8 mouse cellular contexts compared by ENCODE assay signal in genomic region chr9:63757865-63758440, GRCm38 (mm10). TPM values are rescaled to one million over a fixed set of nuclear protein-coding genes. Genes with fewer than 3 reads are reported as not detected.
DNase-seq lines count a peak whose midpoint lies in the region; ATAC-seq and TF ChIP-seq lines count a peak whose summit lies in the region.

Gene Smad3, minus strand, starts transcription at chr9:63757994.

- peaks cover 5% of the 10 kb centered on the region for H3K4me1 ChIP-seq in ES-Bruce4 (ENCODE audit: control insufficient read depth, insufficient read depth, low read length)
- H3K4me1 ChIP-seq in forebrain, embryonic 12.5 days = peaks cover 61% of the 10 kb centered on the region
- H3K4me1 ChIP-seq in heart, embryonic 16.5 days (ENCODE audit: control insufficient read depth, insufficient read depth, low read length) = peaks cover 43% of the 10 kb centered on the region
- peaks cover 57% of the 10 kb centered on the region for H3K4me1 ChIP-seq in liver, embryonic 16.5 days (ENCODE audit: control insufficient read depth, low read depth, low read length)
- peaks cover 48% of the 10 kb centered on the region for H3K4me1 ChIP-seq in neural tube, embryonic 12.5 days
- peaks cover 14% of the 10 kb centered on the region for H3K4me1 ChIP-seq in stomach, postnatal 0 days (replicated peaks; ENCODE audit: control insufficient read depth, insufficient read depth)

- peak within 1 kb of the TSS; percentile 41; the same call in 1 of the 2 replicates for H3K27ac ChIP-seq in ES-Bruce4 (ENCODE audit: insufficient read depth, low read length)
- H3K27ac ChIP-seq in forebrain, embryonic 12.5 days = peak within 1 kb of the TSS; percentile 97
- peak within 1 kb of the TSS; percentile 97 for H3K27ac ChIP-seq in heart, embryonic 16.5 days (ENCODE audit: low read length)
- peak within 1 kb of the TSS; percentile 94 for H3K27ac ChIP-seq in liver, embryonic 16.5 days (ENCODE audit: low read length)
- peak within 1 kb of the TSS; percentile 80 for H3K27ac ChIP-seq in neural tube, embryonic 12.5 days
- H3K27ac ChIP-seq in stomach, postnatal 0 days (replicated peaks) = peak within 1 kb of the TSS; percentile 98

- no peak for TF ChIP-seq POLR2A in ES-Bruce4 (IDR thresholded peaks at IDR 0.05; ENCODE audit: insufficient read depth, low read length)

- H3K36me3 ChIP-seq in ES-Bruce4 (ENCODE audit: control insufficient read depth, insufficient read depth, low read length, poor library complexity, severe bottlenecking) = no peaks in the 10 kb centered on the region
- H3K36me3 ChIP-seq in forebrain, embryonic 12.5 days (replicated peaks) = no peaks in the 10 kb centered on the region
- no peaks in the 10 kb centered on the region for H3K36me3 ChIP-seq in heart, embryonic 16.5 days (ENCODE audit: control insufficient read depth, insufficient read depth)
- H3K36me3 ChIP-seq in liver, embryonic 16.5 days (ENCODE audit: control insufficient read depth, insufficient read depth) = no peaks in the 10 kb centered on the region
- no peaks in the 10 kb centered on the region for H3K36me3 ChIP-seq in neural tube, embryonic 12.5 days
- no peaks in the 10 kb centered on the region for H3K36me3 ChIP-seq in stomach, postnatal 0 days (ENCODE audit: control insufficient read depth, insufficient read depth, low read length)

- ATAC-seq in forebrain, embryonic 12.5 days (ENCODE audit: low FRiP score) = peak; percentile 90
- ATAC-seq in heart, embryonic 16.5 days (replicated peaks; ENCODE audit: extremely low read depth, insufficient read depth, low FRiP score) = peak; percentile 89
- ATAC-seq in liver, embryonic 16.5 days (ENCODE audit: low read depth) = peak; percentile 89
- ATAC-seq in neural tube, embryonic 12.5 days (ENCODE audit: low FRiP score, low read depth) = peak; percentile 79
- peak; percentile 94 for ATAC-seq in stomach, postnatal 0 days (ENCODE audit: low FRiP score, low TSS enrichment)

- no peaks in the 10 kb centered on the region for H3K9me3 ChIP-seq in ES-Bruce4 (replicated peaks; ENCODE audit: control insufficient read depth, insufficient read depth, low read length, poor library complexity, severe bottlenecking)
- peaks cover 4% of the 10 kb centered on the region; the same call in 1 of the 2 replicates for H3K9me3 ChIP-seq in forebrain, embryonic 12.5 days
- H3K9me3 ChIP-seq in heart, embryonic 16.5 days (replicated peaks; ENCODE audit: control insufficient read depth, low read length) = peaks cover 6% of the 10 kb centered on the region
- H3K9me3 ChIP-seq in liver, embryonic 16.5 days (replicated peaks; ENCODE audit: control insufficient read depth, low read length) = peaks cover 4% of the 10 kb centered on the region; the same call in 1 of the 2 replicates
- peaks cover 4% of the 10 kb centered on the region; the same call in 1 of the 2 replicates for H3K9me3 ChIP-seq in neural tube, embryonic 12.5 days
- H3K9me3 ChIP-seq in stomach, postnatal 0 days (ENCODE audit: control insufficient read depth, low read length) = no peaks in the 10 kb centered on the region

- peak within 1 kb of the TSS; percentile 91 for H3K4me2 ChIP-seq in forebrain, embryonic 12.5 days
- peak within 1 kb of the TSS; percentile 89 for H3K4me2 ChIP-seq in heart, embryonic 16.5 days (ENCODE audit: low read depth, low read length)
- H3K4me2 ChIP-seq in liver, embryonic 16.5 days (ENCODE audit: low read depth, low read length) = peak within 1 kb of the TSS; percentile 99
- peak within 1 kb of the TSS; percentile 96 for H3K4me2 ChIP-seq in neural tube, embryonic 12.5 days (replicated peaks)
- peak within 1 kb of the TSS; percentile 90 for H3K4me2 ChIP-seq in stomach, postnatal 0 days (replicated peaks; ENCODE audit: low read depth)

- DNase-seq in c-Kit-positive CD71-positive TER-119-positive erythroid progenitor cells, embryonic 14.5 days (ENCODE audit: low spot score) = peak; percentile 82
- DNase-seq in kidney, postnatal 36 days = peak; percentile 96 to 97
- peak; percentile 96 for DNase-seq in stomach, postnatal 0 days (ENCODE audit: low spot score)

- under 1% methylated on average over 42 of the region's 59 CpGs for WGBS in forebrain, embryonic 12.5 days
- WGBS in heart, embryonic 16.5 days = under 1% methylated on average over 57 of the region's 59 CpGs
- WGBS in liver, embryonic 16.5 days (ENCODE audit: insufficient replicate concordance) = 0% methylated on average over 47 of the region's 59 CpGs
- under 1% methylated on average over 58 of the region's 59 CpGs for WGBS in neural tube, embryonic 12.5 days
- under 1% methylated on average over 56 of the region's 59 CpGs for WGBS in stomach, postnatal 0 days

- no peak for TF ChIP-seq CTCF in ES-Bruce4 (IDR thresholded peaks at IDR 0.05; ENCODE audit: low read depth, low read length)
- peak; percentile 46 for TF ChIP-seq CTCF in stomach, postnatal 0 days (IDR thresholded peaks at IDR 0.05; ENCODE audit: low read depth)

- no peak for TF ChIP-seq EP300 in ES-Bruce4 (IDR thresholded peaks at IDR 0.05; ENCODE audit: insufficient read depth, low read depth, low read length)
- no peak for TF ChIP-seq EP300 in stomach, postnatal 0 days (optimal IDR thresholded peaks at IDR 0.05)

- H3K4me3 ChIP-seq in ES-Bruce4 (ENCODE audit: low read depth, low read length) = peak within 1 kb of the TSS; percentile 94
- peak within 1 kb of the TSS; percentile 72 for H3K4me3 ChIP-seq in forebrain, embryonic 12.5 days (replicated peaks)
- H3K4me3 ChIP-seq in heart, embryonic 16.5 days (ENCODE audit: low read length) = peak within 1 kb of the TSS; percentile 93
- peak within 1 kb of the TSS; percentile 84 for H3K4me3 ChIP-seq in liver, embryonic 16.5 days (ENCODE audit: low read depth, low read length)
- H3K4me3 ChIP-seq in neural tube, embryonic 12.5 days = peak within 1 kb of the TSS; percentile 73
- peak within 1 kb of the TSS; percentile 83 for H3K4me3 ChIP-seq in stomach, postnatal 0 days (ENCODE audit: low read depth, low read length)

- H3K27me3 ChIP-seq in ES-Bruce4 (ENCODE audit: control insufficient read depth, insufficient read depth, low read length, poor library complexity, severe bottlenecking) = no peaks in the 10 kb centered on the region
- 0 out of 2 replicates have a peak, but pooled peaks cover 4% of the 10 kb centered on the region for H3K27me3 ChIP-seq in forebrain, embryonic 12.5 days
- H3K27me3 ChIP-seq in heart, embryonic 16.5 days (ENCODE audit: control insufficient read depth, insufficient read depth, low read length) = no peaks in the 10 kb centered on the region
- no peaks in the 10 kb centered on the region for H3K27me3 ChIP-seq in liver, embryonic 16.5 days (ENCODE audit: control insufficient read depth, insufficient read depth, low read depth, low read length)
- no peaks in the 10 kb centered on the region for H3K27me3 ChIP-seq in neural tube, embryonic 12.5 days (replicated peaks)
- H3K27me3 ChIP-seq in stomach, postnatal 0 days (ENCODE audit: control insufficient read depth, insufficient read depth, low read length) = no peaks in the 10 kb centered on the region

- peak within 1 kb of the TSS; percentile 57 for H3K9ac ChIP-seq in ES-Bruce4 (ENCODE audit: low read depth, poor library complexity, severe bottlenecking)
- H3K9ac ChIP-seq in forebrain, embryonic 12.5 days = peak within 1 kb of the TSS; percentile 87
- peak within 1 kb of the TSS; percentile 97 for H3K9ac ChIP-seq in heart, embryonic 16.5 days (ENCODE audit: low read length)
- peak within 1 kb of the TSS; percentile 84 for H3K9ac ChIP-seq in liver, embryonic 16.5 days (ENCODE audit: low read depth, low read length)
- peak within 1 kb of the TSS; percentile 88 for H3K9ac ChIP-seq in neural tube, embryonic 12.5 days
- peak within 1 kb of the TSS; percentile 93 for H3K9ac ChIP-seq in stomach, postnatal 0 days (ENCODE audit: low read length)

RNA-seq across cellular contexts. Expression of gene Smad3, which starts in this region (rescaled TPM):
- 25.2 and 25.7 TPM in 2 replicates for polyA plus RNA-seq in ES-Bruce4 (2011; ENCODE audit: insufficient read depth, insufficient read length, low read depth, missing spikeins)
- polyA plus RNA-seq in forebrain, embryonic 12.5 days (2016; fragmentation: Nextera tagmentation; extraction: Ambion mirVana) = 23.1 and 23.6 TPM in 2 replicates
- 12.5 and 13.7 TPM in 2 replicates for polyA plus RNA-seq in heart, embryonic 16.5 days (2015; fragmentation: Nextera tagmentation; extraction: Ambion mirVana)
- 2.7 TPM in 2 replicates for polyA plus RNA-seq in liver, embryonic 16.5 days (2015; fragmentation: Nextera tagmentation; extraction: Ambion mirVana)
- 24.5 and 26.0 TPM in 2 replicates for polyA plus RNA-seq in neural tube, embryonic 12.5 days (2016; fragmentation: Nextera tagmentation; extraction: Ambion mirVana)
- polyA plus RNA-seq in stomach, postnatal 0 days (2015; fragmentation: Nextera tagmentation; extraction: Ambion mirVana) = 5.3 and 6.4 TPM in 2 replicates

Comparison
In these comparisons a context has a peak if more than half of its experiments do, and no peak if none do; other contexts are left out.
1. Peak in every context shown above with its lines: DNase-seq, ATAC-seq, H3K4me3 ChIP-seq and H3K27ac ChIP-seq.
2. H3K27ac ChIP-seq: peak in every context shown above with its lines; median percentile 98 in stomach, postnatal 0 days; 97 in forebrain, embryonic 12.5 days; 97 in heart, embryonic 16.5 days; 94 in liver, embryonic 16.5 days; 80 in neural tube, embryonic 12.5 days; 41 in ES-Bruce4.